Mouse (Mus musculus) kidney, adult 2 months (tissue): ENCODE results near the gene Tpst1. TPM values are rescaled to one million over a fixed set of nuclear protein-coding genes. Genes with fewer than 3 reads are reported as not detected.

Source experiments
- DNase-seq: peaks from one replicate; pipeline ENCODE4 v3.0.0; 2021
- H3K27ac ChIP-seq: fragments of 200-500 bp; 2 replicates; pipeline ENCODE4 v1.5.1; 2012; ENCODE audit warnings: low read depth, low read length, control low read depth, inconsistent platforms; ENCODE audit not compliant: insufficient read depth
- H3K27me3 ChIP-seq: fragments of 200-500 bp; replicated peaks from 2 replicates; pipeline ENCODE4 v1.6.1; 2012; ENCODE audit warnings: mild to moderate bottlenecking, moderate library complexity, low read length, inconsistent platforms; ENCODE audit not compliant: control insufficient read depth, insufficient read depth
- H3K36me3 ChIP-seq: fragments of 200-500 bp; 2 replicates; pipeline ENCODE4 v1.6.1; 2012; ENCODE audit warnings: mild to moderate bottlenecking, moderate library complexity, low read length, inconsistent platforms; ENCODE audit not compliant: control insufficient read depth, insufficient read depth
- H3K4me1 ChIP-seq: fragments of 200-500 bp; 2 replicates; pipeline ENCODE4 v1.6.1; 2011; ENCODE audit warnings: low read length; ENCODE audit not compliant: control insufficient read depth, insufficient read depth
- H3K4me3 ChIP-seq: fragments of 200-500 bp; 2 replicates; pipeline ENCODE4 v1.5.1; 2011; ENCODE audit warnings: mild to moderate bottlenecking, low read depth, low read length, control low read depth; ENCODE audit not compliant: insufficient read depth
- CTCF ChIP-seq: fragments of 200-500 bp; conservative IDR thresholded peaks from 2 replicates; pipeline ENCODE4 v1.5.1; 2011; ENCODE audit warnings: low read depth, mild to moderate bottlenecking, control low read depth, low read length, moderate library complexity, mixed read lengths; ENCODE audit not compliant: insufficient read depth, insufficient read length
- POLR2A ChIP-seq: fragments of 200-500 bp; IDR thresholded peaks from one replicate; pipeline ENCODE4 v1.6.1; 2011; ENCODE audit warnings: low read depth, low read length, control low read depth
- WGBS: fragments of 180-500 bp; shearing (Covaris S2); methylation state at CpG from one replicate; pipeline ENCODE4 v1.1.7; 2018; 5-methylcytosine and 5-hydroxymethylcytosine counted together
- polyA plus RNA-seq: library from polyadenylated mRNA; depleted of rRNA; stranded (reverse); fragments of >200 nt; gene quantifications from 2 replicates; pipeline ENCODE4 v1.2.3, GENCODE M21; 2012

Gene Tpst1
- polyA plus RNA-seq, 1 experiment: 8.7 TPM

DNA sequence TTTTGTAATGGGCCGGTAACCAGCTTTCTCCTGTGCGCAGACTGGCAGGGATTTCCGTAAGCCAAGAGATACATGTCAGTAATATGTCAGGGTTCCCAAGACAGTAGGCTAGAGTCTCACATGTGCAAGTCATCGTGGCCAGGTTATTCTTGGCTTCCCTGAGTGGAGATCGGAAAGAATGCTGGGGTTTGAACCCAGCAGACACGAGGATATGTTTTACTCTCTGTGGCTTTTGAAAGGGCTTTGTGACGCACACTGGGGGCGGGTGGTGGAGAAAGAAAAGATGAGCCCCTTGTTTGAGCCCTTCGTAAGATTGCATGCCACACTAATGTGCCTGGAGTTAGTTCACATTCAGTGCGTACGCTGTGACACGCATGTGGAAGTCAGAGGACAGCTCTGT lies 43.0 kb downstream of the Tpst1 start:
- DNase-seq: no peak
- no peak for TF ChIP-seq CTCF
- no peak for TF ChIP-seq POLR2A
- Histone ChIP-seq H3K27me3 (no peaks in the 10 kb centered on the region), H3K4me3 (no peak overlapping the region), H3K27ac (no peak overlapping the region), H3K4me1 (no peaks in the 10 kb centered on the region), H3K36me3 (no peaks in the 10 kb centered on the region)
- WGBS: 89% methylated on average over 12 of the region's 12 CpGs

DNA sequence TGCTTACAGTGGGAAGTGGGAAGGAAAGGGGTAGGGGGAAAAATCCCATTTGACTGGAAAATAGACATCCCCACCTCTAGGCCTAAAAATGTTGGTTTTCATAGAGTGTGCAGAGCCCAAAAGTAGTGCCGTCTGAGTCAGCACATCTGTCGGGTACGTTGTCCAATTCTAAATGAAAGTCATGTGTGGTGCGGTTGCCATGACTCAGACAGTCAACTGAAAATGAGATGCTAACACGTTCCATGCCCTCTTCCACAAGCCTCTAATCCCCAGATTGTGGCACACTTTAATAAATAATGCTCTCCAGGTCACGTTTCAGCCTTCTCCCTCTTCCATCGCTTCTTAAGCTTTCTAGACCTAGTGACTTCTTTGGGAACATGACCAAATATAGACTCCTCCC lies 43.7 kb downstream of the Tpst1 start:
- TF ChIP-seq CTCF: no peak
- no peak for TF ChIP-seq POLR2A
- H3K4me3 ChIP-seq: no peak overlapping the region
- no peaks in the 10 kb centered on the region for H3K27me3 ChIP-seq
- DNase-seq: no peak
- 83% methylated on average over 7 of the region's 7 CpGs for WGBS
- no peaks in the 10 kb centered on the region for H3K4me1 ChIP-seq
- H3K27ac ChIP-seq: no peak overlapping the region
- no peaks in the 10 kb centered on the region for H3K36me3 ChIP-seq

DNA sequence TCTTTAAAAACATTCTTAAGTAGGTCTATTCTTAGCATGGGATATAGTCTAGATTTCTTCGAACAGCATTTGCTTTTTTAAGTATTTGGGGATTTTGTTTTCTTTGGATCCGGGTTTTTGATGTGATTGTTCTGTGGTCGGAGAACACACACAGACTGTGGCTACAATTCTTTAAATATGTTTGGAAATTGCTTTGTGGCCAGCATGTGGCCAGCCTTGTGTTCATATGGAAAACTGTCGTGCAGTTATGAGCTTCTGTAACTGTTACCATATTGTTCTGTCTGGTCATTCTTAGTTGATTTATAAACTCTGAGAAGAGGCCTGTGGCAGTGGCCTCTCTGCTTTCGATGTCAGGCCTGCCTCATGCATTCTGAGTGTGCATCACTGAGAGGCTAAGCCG lies 44.8 kb downstream of the Tpst1 start:
- no peaks in the 10 kb centered on the region for H3K4me1 ChIP-seq
- no peaks in the 10 kb centered on the region for H3K27me3 ChIP-seq
- H3K4me3 ChIP-seq: no peak overlapping the region
- DNase-seq: no peak
- H3K27ac ChIP-seq: no peak overlapping the region
- 77% methylated on average over 6 of the region's 6 CpGs for WGBS
- TF ChIP-seq CTCF (no peak), POLR2A (no peak)
- H3K36me3 ChIP-seq: no peaks in the 10 kb centered on the region

DNA sequence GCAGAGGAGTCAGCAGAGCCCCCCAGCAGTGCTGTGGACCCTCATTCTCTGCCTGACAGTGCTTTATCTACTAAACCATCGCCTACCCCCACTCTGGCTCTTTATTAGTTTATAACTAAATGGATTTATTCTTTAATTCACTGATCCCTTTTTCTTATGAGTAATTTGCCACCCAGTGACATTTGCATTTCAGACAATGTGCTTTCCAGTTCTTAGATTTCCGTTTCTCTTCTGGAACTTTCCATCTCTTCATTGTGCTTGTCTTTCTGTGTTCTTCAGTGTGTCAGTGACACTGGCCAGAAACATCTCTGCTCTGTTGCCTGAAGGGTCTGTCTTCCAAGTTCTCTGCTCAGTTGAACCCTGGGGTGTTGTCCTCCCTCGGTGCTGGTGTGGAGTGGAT lies 46.1 kb downstream of the Tpst1 start:
- no peak for TF ChIP-seq POLR2A
- H3K27me3 ChIP-seq: no peaks in the 10 kb centered on the region
- no peaks in the 10 kb centered on the region for H3K36me3 ChIP-seq
- no peak overlapping the region for H3K4me3 ChIP-seq
- 75% methylated on average over 3 of the region's 3 CpGs for WGBS
- no peak for DNase-seq
- H3K4me1 ChIP-seq: no peaks in the 10 kb centered on the region
- H3K27ac ChIP-seq: no peak overlapping the region

DNA sequence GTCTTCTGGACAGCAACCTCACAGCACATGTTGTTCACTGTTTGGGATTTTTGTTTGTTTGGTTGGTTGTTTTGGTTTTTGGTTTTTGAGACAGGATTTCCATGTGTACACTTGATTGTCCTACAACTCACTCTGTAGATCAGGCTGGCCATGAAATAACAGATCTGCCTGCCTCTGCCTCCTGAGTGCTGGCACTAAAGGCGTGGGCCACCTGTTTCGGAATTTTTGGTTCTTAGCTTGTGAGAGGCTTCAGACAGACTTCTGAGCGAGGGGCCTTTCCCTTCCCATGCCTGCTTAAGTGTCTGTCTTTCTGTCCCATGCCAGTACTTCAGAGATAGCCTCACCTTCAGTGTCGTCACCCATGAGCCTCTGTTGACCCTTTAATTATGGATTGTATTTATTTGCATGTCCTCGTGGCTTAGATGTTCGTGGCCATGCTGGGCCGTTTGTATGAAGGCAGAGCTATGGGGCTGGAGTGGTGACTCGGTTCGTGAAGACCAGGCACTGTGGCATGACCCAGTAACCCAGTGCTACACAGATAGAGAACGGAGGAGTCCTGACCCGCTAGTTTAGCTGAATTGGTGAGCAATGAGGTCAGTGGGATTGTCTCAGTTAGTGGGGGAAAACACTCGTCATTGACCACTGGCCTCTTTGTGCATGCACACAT lies 47.1 kb downstream of the Tpst1 start:
- no peak for TF ChIP-seq POLR2A
- TF ChIP-seq CTCF: no peak
- no peaks in the 10 kb centered on the region for H3K36me3 ChIP-seq
- no peak for DNase-seq
- no peak overlapping the region for H3K4me3 ChIP-seq
- H3K4me1 ChIP-seq: no peaks in the 10 kb centered on the region
- H3K27ac ChIP-seq: no peak overlapping the region
- no peaks in the 10 kb centered on the region for H3K27me3 ChIP-seq
- 83% methylated on average over 12 of the region's 12 CpGs for WGBS

DNA sequence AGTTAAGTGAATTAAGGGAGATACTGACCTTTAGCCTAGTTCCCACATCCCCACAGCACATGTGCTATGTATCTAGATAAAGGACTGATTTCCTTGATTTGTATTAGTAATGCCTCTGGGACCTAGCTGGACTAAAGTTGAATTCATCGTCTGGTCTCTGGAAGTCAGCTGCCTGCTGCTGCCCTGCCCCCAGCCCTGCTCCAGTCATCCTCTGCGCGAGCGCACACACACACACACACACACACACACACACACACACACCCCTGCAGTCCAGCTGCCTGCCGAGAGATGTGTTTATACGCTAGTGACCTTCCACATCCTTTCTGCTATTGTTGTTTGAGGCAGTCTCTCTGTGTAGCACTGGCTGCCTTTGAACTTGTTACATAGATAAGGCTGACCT lies 47.8 kb downstream of the Tpst1 start:
- Histone ChIP-seq H3K27me3 (no peaks in the 10 kb centered on the region), H3K36me3 (no peaks in the 10 kb centered on the region), H3K4me1 (no peaks in the 10 kb centered on the region), H3K27ac (no peak overlapping the region), H3K4me3 (no peak overlapping the region)
- TF ChIP-seq CTCF (no peak), POLR2A (no peak)
- 45% methylated on average over 6 of the region's 6 CpGs for whole genome bisulfite sequencing
- DNase-seq: peak; percentile 35

DNA sequence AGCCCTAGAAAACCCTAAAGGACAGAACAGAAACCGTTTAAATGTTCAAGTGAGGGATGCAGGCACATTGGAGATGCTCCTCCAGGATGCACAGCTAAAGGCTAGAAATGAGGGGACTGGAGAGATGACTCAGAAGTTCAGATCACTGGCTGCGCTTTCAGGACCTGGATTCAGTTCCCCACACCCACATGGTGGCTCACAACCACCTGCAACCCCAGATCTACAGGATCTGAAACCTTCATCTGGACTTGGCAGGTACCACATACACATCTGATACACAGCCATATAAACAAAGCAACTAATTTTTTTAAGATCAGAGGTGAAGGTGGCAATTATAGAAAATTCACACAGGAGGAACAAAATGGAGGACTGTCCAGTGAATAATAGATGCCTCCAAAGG lies 49.2 kb downstream of the Tpst1 start:
- DNase-seq: no peak

DNA sequence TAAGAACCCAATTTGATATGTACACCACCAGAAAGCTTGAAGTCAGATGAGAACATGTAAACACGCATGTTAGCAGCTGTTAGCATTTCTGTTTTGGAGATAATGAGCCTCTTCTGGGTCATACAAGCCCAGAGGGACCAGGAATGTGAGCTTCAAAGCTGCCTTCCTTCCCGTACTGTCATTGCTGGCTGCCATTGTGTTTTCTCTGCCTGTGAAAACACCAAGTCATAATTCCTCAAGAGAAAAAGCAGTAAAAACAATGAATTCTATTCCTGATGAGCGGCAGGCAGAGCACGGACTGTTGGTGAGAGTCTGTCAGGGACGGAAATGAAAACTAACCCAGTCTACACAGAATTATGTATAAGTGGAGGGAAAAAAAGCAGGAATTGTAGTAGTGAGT lies 51.1 kb downstream of the Tpst1 start:
- DNase-seq: no peak
- Histone ChIP-seq H3K27ac (no peak overlapping the region), H3K4me3 (no peak overlapping the region), H3K36me3 (no peaks in the 10 kb centered on the region), H3K4me1 (no peaks in the 10 kb centered on the region), H3K27me3 (no peaks in the 10 kb centered on the region)
- 72% methylated on average over 5 of the region's 5 CpGs for WGBS
- TF ChIP-seq CTCF (no peak), POLR2A (no peak)

More for the DNA sequence above, 49.2 kb downstream of the Tpst1 start:
- no peak for TF ChIP-seq CTCF
- TF ChIP-seq POLR2A: no peak
- Histone ChIP-seq H3K36me3 (no peaks in the 10 kb centered on the region), H3K27ac (no peak overlapping the region), H3K4me1 (no peaks in the 10 kb centered on the region), H3K4me3 (no peak overlapping the region), H3K27me3 (no peaks in the 10 kb centered on the region)
- WGBS: 92% methylated on average over 2 of the region's 2 CpGs
